Mouse (Mus musculus) E14TG2a.4 (cell line): ENCODE results near the gene Sap25.

ENCODE experiments used
- CTCF ChIP-seq: conservative IDR thresholded peaks from 2 replicates; pipeline ENCODE4 v1.5.1; 2014; ENCODE audit warnings: low read length
- NANOG ChIP-seq: IDR thresholded peaks from 2 replicates; pipeline ENCODE4 v1.6.1; 2014; ENCODE audit warnings: borderline replicate concordance, low read length, mixed read lengths

DNA sequence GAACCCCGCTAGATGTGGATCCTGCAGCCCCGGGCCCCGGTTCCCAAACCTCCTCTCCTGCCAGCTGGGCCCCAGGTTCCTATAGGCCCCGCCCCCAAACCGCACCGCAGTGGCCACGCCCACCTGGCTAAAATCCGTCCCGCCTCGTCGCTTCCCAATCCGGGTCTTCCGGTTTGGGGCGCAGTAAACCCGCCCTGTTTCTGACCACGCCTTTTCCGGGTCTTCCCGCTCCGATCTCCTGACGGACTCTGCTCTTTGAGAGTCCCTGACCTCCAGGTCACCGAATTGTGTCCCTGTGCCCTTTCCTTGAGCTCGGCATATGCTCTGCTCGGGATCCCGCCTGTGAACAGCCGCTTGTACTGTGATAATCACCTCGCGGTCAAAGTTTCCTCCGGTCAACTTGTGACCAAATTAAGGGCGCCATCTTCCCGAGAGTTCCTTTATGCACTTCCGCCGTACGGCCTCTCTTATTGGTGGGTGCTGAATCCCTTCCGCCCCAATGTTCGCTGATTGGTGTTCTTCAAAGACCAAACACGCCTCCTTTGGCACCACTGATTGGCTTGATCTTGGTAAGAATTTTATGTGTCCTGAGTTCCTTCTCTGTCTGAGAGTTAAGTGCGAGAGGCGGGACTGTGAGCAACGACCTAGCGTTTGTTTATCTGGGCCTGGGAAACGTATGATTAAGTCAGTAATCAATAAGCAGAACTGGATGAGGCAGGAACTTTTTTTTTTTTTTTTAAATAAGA lies 40.3 kb upstream of the Sap25 start, which contains the start of gene Mospd3:
- TF ChIP-seq NANOG (no peak), CTCF (no peak)
